Mouse (Mus musculus) naive thymus-derived CD4-positive, alpha-beta T cell, adult 5 months (primary cell): ENCODE results near the gene Pgd. TPM values are rescaled to one million over a fixed set of nuclear protein-coding genes. Genes with fewer than 3 reads are reported as not detected.

Source experiments
- polyA plus RNA-seq: library from polyadenylated mRNA; unstranded; fragments of 100-300 nt; shearing (Covaris generic); gene quantifications from one replicate; pipeline ENCODE4 v1.2.1, GENCODE M21; 2017

The Pgd gene
- polyA plus RNA-seq, result 49.2 TPM

DNA sequence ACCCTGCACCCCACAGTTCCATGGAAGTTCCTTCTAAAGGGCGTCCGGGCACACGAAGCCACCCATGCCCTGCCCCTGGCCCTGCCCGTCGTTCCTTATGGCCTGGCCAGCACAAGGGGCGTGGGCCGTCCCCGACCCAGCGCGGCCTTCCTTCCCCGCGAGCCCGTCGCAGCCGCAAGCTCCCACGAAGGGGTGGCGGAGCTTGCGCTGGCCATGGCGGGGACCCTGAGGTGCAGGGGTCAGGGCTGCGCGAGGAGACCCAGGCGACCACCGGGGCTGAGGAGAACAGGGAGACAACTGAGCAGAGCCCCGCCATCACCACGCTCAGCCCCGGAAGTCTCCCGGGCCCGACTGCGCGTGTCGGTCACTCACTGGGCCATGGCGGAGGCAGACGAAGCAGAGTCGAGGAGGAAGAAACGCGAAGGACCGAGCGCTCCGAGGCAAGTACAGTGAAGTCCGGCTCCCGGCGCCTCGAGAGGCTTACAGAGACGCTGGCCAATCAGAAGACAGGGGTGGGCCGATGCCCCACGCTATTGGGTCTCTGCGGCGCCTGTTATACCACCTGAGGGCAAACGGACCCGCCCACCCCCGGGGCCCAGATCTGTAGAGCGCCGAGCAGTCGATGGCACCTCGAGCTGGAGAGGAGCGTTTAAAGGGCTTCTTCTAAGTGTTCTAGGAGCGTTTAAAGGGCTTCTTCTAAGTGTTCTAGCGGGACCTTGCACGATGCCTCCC is at the start of gene Pgd:
Pgd (minus strand) TSS at position 557 of the 732 bp plus-strand sequence.

DNA sequence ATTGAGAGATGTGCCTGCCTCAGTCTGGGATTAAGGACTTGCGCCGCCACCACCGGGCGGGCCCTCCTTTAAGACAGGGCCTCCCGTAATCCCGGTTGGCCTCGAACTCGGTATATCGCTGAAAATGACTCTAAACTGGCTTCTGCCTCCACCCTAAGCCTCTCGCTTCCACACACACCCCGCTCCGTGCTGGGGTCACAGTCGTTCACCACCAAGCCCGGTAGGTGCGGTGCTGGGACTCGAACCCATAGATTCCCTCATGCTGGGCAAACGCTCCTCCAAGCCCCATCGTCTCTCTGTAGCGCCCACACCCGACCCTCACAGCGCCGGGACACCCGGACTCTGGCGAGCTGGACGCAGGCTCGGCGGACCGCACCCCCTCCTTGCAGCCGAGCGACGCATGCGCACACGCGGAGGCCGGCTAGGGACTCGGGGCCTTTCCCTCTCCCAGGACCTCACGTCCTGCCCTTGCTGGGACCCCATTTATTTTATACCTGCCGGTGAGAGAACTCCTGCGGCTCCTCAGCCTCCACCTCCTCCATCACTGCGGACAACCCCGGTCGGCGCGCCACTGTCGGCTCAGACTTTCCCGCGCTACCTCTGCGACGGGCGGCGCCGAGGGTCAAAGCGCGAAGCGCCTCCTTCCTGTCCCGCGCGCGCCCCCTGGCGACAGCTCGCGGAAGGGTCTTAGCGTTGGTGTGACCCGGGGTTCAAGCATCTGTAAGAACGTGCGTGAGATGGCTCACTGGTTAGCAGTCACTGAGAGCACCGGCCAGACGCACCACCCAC is 29.4 kb downstream of the Pgd start, which contains the start of gene Cenps:
Cenps (minus strand) TSS at position 648 of the 789 bp plus-strand sequence.

DNA sequence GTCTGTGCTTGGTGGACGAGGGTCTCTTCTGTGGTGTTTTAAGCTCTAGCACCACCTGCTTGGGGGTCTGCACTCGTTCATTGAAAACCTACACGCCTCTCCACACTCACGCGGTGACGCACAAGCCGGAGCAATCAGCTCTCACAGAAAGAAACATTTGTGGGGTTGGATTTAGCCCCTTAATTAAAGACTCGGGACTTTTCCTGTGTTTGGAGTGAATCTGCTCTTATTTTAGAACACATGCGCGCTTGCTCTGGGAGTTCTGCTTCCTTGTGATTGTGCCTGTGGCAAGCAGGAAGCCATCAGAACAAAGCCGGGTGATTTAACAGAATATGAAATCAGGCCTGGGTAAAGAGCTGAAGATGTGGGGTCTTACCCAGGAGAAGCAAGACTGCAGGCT is 39.9 kb downstream of the Pgd start, which contains the start of gene Cort:
Cort (minus strand) TSS at position 101 of the 400 bp plus-strand sequence.

DNA sequence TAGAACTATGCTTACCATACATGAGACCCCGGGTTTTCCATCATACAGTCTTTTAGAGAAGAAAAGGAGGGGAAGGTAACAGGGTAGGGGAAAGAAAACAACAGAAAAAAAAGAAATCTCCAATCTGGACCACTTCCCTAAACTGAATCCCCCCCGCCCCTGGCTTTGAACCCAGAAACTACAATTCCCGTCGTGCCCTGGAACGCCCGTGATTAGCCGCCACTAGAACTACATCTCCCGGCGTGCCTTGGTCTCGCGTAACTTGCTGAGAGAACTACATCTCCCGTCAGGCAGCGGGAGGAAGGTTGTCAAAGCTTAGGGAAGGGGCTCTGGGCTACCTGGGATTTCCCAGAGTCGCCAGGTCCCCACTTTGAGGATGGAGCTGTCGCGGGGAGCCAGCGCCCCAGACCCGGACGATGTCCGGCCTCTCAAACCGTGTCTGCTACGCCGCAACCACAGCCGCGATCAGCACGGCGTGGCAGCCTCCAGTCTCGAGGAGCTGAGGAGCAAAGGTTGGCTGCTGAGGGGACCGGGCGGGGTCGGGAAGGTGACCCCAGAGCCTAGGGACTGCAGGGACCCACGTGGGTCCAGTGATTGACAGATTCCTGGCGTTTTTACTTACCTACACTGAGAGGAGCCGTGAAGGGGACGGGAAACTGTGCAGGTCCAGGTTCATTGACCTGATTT is 62.6 kb downstream of the Pgd start, which contains the start of gene Dffa:
Dffa (plus strand) TSS at position 272 of the 687 bp plus-strand sequence.

Other genes with a start within 250 kb of the Pgd start
- gene Pex14, start 66.9 kb downstream of the Pgd start, polyA plus RNA-seq, result 32.0 TPM
- gene Dffa, start 62.6 kb downstream of the Pgd start, polyA plus RNA-seq, result 26.9 TPM
- gene Cort, start 40.0 kb downstream of the Pgd start, polyA plus RNA-seq, result not detected
- 0.98 TPM for gene Cenps, start 29.1 kb downstream of the Pgd start, polyA plus RNA-seq
- 89.5 TPM for gene Kif1b, start 140.9 kb upstream of the Pgd start, polyA plus RNA-seq